Mouse (Mus musculus) CH12.LX (cell line): ENCODE data around the gene Adamts1.

Source experiments
- BHLHE40 ChIP-seq: IDR thresholded peaks from 2 replicates; pipeline ENCODE4 v1.6.1; 2011; ENCODE audit warnings: mild to moderate bottlenecking, low read depth, low read length, improper control_type of control experiment
- CTCF ChIP-seq, 2 experiments: IDR thresholded peaks in 1 of 2; conservative IDR thresholded peaks in 1 of 2; 2 replicates each; pipeline ENCODE4 v1.5.1; 2011 to 2012; ENCODE audit warnings: low read depth in 2 of 2, low read length in 2 of 2, improper control_type of control experiment in 1 of 2, inconsistent platforms in 1 of 2, mild to moderate bottlenecking in 1 of 2, moderate library complexity in 1 of 2
- MAX ChIP-seq: IDR thresholded peaks from 2 replicates; pipeline ENCODE4 v1.6.1; 2011; ENCODE audit warnings: low read length, improper control_type of control experiment
- MYC ChIP-seq: IDR thresholded peaks from 2 replicates; pipeline ENCODE4 v1.6.1; 2011; ENCODE audit warnings: low read depth, mild to moderate bottlenecking, improper control_type of control experiment, low read length
- POLR2A ChIP-seq: IDR thresholded peaks from 2 replicates; pipeline ENCODE4 v1.6.1; 2011; ENCODE audit warnings: low read depth, mild to moderate bottlenecking, improper control_type of control experiment, low read length
- TBP ChIP-seq: conservative IDR thresholded peaks from 2 replicates; pipeline ENCODE4 v1.6.1; 2011; ENCODE audit warnings: low read depth, low read length, improper control_type of control experiment
- UBTF ChIP-seq: IDR thresholded peaks from 2 replicates; pipeline ENCODE4 v1.6.1; 2012; ENCODE audit warnings: low read depth, mild to moderate bottlenecking, inconsistent platforms, low read length, improper control_type of control experiment, moderate library complexity
- USF2 ChIP-seq: conservative IDR thresholded peaks from 2 replicates; pipeline ENCODE4 v1.6.1; 2011; ENCODE audit warnings: low read depth, low read length, improper control_type of control experiment
- ZNF384 ChIP-seq: IDR thresholded peaks from 2 replicates; pipeline ENCODE4 v1.6.1; 2012; ENCODE audit warnings: low read depth, low read length, improper control_type of control experiment, inconsistent platforms

GRCm38 (mm10) chr16:85760961-85761580 lies 41.8 kb downstream of the Adamts1 start:
- TF ChIP-seq CTCF (conservative IDR thresholded peaks at IDR 0.05 in 1 of 2, IDR thresholded peaks at IDR 0.05 in 1 of 2; ENCODE audit: low read depth in 2 of 2, low read length in 2 of 2), result no peak
- no peak for TF ChIP-seq MAX
- no peak for TF ChIP-seq UBTF
- TF ChIP-seq POLR2A, result no peak
- TF ChIP-seq MYC, result no peak
- TF ChIP-seq ZNF384, result no peak
- TF ChIP-seq USF2, result no peak
- TF ChIP-seq TBP, result no peak
- no peak for TF ChIP-seq BHLHE40
